Mouse (Mus musculus): ENCODE measurements at regions not wholly inside any gene's neighbourhood (a gene's known extent, or its start where the extent isn't known, plus 50 kb on each side); places are given as distances from the start of the nearest gene placed in this dataset.

DNA sequence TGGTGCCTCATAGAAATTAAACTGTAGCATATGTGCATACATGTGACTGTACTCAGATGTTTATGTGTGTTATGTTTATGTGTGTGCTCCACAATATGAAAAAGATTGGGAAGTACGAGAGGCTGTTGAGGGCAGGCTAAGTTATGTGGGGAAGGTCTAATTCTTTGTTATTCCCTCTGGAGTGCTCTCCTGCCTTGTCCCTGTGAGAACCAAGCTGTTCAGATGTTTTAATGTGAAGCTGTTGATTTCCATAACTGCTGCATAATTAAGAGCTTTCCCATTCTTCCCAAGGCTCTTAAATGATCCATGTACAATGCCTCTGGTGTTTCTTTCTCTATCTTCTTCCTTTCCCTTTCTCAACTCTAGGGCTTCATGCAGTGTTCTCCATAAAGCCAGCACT lies 202.7 kb upstream of the Xrcc4 start:
- no peak for DNase-seq (ENCODE audit: low spot score)

DNA sequence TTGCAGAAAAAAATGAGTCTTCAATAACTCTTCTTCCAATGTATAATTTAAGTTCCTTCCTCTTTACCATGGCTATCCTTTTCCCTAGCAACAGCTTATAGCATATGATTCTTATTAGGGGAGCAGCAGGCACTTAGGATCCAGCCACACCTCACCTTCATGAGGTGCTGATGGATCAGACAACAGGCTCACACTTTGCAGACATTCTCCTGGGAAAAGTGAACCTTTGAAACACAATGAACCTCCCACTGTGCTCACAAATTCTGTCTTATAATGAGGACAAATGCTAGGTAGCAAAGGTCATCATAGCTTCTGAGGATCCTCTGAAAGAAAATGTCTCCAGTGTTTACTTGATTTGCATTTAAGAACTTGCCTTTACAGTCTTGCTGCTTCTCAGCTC lies 191.6 kb upstream of the Xrcc4 start:
- no peak for DNase-seq (ENCODE audit: low spot score)

DNA sequence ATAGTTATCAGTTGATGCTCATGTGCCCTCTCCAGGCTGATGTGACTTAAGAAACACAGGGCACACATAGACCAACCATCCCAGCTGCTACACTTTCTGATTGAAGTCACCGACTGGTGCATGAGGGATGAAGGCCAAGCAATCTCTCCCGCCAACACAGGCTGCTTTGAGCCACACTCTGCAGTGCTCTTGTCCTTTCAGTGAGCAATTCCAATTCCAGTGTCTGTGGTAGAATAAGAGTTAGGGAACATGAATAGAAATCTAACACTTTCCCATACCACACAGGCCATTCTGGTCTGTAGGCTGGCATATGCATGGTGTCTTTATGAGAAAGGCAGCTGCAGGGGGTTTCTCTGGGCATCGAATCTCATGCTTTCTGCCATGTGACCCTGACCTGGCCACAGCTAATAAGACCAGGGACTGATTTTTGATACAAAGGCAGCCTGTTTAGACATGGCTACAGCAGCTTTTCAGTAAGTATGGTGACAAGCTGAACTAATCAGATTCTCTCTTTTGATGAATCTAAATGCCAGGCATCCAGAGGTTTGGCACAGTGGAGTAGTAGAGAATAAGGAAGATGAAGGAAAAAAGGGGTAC lies 190.5 kb upstream of the Xrcc4 start:
- DNase-seq (ENCODE audit: low spot score) = no peak

DNA sequence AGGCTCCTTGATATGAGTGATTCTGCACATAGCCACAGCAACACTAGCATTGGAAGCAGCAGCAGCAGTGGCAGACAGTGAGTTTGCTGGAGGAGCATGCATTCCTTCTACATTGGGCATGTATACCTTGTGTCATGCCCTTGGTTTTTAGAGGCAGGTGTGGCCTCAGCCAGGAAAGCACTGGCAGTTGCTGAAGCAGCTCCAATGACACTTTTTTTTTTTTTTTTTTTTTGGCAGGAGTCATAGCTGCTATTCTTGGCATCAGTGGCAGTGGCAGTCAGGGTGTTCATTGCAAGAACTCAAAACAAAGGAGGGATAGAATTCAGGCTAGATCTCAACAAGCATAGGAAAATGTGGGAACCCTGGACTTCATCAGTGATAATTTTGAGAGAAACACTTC lies 189.9 kb upstream of the Xrcc4 start:
- no peak for DNase-seq (ENCODE audit: low spot score)

DNA sequence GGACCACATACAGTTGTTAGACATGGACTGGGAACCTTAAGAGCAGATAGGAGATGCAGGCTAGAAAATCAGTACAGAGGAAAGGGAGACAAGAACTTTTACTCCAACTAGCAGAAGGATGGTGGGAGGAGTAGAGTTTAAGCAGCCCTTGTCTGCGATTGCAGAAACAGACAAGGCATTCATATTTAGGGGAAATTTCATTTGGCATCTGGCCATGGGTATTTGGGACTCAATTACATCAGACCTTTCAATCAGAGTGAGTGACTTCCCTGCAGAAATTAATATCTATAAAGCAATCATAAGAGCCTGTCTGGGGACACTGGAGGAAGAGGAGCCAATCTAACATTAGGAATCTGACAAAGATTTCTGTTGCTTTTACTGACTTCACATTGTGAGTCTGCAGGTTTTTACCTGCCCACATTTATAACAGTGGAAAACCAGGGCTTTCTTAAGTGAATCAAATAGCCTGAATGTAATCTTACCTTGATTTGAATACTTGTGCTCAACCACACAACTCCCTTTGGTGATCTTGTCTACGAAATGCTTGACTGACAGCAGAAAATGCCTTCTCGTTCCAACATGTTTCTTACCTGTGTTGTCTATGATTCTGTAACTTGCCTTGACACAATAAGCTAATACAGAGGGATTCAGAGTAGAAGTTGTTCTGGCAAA lies 169.8 kb upstream of the Xrcc4 start:
- no peak for DNase-seq (ENCODE audit: low spot score)

DNA sequence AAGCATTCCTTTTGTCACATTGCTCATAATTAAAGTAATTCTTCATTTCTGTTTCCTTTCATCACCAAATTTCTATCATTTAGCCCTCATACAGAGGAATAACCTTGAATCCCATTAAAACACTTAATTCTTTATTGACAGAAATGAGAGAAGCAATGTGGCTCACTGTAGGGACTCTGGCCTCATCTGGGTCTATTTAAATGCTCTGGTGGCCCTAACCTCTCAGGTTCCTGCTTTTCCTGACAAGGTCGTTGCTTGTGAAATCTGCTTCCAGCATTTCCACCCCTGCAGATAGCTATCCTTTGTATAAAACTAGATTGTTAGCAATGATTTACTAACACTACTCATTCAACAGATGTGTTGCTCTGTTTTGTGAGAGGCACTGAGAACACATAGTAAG lies 163.6 kb upstream of the Xrcc4 start:
- no peak for DNase-seq (ENCODE audit: low spot score)

DNA sequence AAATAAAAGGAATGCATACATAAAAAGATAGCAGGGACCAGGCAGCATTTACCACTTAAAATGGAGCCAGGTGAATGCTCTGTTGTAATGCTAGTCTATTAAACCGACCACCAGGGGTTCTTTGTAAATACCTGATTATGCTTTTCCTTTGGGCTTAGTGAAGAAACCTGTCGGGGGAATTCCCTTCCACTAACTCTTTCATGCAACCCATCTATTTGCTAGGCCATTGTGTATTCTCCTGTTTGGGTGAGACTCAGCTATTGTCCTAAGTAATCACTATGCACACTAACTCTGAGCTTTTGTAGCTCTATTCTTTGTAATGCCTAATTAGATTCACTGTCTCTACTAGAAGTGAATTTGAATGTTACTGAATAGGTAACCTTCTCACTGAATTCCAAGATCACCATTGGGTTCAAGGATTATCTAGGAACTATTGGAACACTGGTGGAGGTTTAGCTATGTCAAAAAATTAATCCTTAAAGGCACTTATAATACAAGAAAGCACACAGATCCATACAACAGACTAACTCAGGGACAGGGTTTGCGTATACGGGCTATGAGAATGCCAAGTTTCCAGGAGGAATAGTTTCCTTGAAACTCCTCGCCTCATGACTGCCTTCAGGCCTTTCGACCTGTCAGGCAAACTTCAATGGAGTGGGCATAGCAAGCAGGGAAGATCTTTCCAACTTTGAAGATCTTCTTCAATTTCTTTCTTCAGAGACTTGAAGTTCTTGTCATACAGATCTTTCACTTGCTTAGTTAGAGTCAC lies 156.8 kb upstream of the Xrcc4 start:
- no peak for DNase-seq (ENCODE audit: low spot score)

DNA sequence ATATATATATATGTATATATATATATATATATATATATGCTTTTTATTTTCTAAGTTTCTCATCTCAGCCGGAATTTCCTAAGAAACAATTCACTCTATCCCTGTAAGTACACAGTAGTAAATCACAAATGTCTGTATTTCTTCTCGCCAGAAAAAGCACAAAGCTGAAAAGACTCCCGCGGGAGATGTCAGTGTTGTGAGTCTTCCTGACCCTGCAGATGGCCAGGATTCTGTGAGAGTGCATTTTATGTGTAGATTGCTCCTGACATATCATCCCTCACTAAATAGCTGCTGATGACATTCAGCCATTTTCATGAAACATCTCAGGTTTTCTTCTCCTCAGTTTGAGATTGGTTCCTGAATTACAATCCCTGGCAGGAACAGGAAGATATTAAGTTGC lies 148.9 kb upstream of the Xrcc4 start:
- no peak for DNase-seq (ENCODE audit: low spot score)

DNA sequence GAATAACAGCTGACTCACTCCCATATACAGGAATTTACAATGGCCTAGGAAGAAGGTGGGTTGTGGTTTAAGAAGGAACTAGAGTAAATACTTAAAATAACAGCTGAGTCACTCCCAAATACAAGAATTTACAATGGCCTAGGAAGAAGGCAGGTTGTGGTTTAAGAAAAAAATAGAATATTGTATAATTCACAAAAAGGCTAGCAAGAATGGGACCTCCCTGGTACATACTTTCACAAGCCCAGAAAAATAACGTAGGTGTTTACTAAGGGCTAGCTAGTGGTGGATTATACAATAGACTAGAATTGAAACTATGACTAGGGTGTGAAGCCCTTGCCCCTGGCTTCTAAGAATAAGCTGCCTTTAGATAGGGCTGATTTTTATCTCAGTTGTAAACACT lies 144.6 kb upstream of the Xrcc4 start:
- DNase-seq (ENCODE audit: low spot score) = no peak

DNA sequence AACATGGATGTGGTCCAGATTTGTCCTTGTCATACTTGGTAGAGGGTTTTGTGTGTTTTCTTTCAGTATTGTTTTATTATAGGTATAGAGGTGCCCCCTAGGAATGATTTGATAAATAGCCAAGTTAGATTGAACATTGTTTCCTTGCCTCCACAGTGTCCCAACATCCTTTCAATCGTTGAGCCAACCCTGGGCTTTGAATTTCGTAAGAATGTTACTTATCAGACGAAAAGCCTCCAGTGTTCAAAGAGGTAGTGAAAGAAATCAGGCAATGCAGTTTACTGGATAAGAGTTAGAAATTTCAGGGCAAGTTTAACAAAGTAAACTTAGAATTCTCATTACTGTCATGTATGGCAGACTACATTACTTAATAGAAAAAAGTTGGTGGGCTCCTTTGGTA lies 144.2 kb upstream of the Xrcc4 start:
- DNase-seq (ENCODE audit: low spot score) = no peak

DNA sequence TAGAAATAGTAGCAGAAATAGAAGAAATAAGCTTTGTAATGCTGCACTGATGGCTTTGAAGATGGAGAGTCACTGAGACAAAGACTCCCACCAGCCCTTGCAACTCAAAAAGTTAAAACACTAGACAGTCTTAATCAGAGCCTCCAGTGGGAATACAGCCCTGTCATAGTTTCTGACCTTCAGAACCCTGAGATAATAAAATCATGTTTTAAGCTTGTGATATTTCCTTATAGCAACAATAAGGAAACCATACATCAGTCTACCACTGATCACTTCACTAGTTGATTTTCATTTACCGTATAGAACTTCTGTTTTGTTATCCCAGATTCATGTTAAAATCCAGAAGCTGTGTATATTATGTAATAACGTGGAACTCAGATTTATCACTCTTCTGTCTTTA lies 139.7 kb upstream of the Xrcc4 start:
- no peak for DNase-seq (ENCODE audit: low spot score)

DNA sequence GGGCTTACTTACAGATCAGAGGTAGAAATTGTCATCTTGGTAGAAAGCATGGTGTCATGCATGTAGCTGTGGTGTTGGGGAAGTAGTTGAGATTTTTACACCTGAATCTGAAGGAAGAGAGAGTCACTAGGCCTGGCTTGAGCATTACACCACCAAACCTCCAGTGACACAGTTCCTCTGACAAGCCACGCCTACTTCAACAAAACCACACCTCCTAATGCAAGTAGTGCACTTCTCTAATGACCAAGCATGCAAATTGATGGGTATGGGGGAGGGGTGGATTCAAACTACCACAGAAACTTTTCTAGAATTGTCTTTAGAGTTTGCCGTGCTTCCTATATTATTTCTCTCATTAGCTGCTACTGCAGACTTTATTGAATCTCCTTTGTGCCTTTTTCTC lies 136.8 kb upstream of the Xrcc4 start:
- DNase-seq (ENCODE audit: low spot score) = no peak

DNA sequence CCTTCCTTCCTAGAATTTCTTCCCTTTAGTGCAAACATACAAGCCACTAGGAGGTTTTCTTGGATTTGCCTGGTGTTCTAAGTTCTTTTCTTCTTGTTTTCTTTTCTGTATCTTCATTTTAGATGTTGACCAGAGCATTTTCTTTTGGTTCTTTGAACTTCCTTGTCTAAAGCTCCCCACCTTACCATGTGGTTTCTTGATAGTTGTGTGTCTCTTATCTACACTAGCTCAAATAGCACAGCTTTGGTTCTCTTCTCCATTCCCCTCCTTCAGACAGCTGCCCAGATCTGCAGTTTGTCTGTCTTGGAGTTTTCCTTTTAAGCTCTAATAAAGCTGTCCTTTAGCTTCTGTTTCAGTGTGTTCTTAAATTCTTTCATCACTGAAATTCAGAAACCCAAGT lies 123.0 kb upstream of the Xrcc4 start:
- no peak for DNase-seq (ENCODE audit: low spot score)

DNA sequence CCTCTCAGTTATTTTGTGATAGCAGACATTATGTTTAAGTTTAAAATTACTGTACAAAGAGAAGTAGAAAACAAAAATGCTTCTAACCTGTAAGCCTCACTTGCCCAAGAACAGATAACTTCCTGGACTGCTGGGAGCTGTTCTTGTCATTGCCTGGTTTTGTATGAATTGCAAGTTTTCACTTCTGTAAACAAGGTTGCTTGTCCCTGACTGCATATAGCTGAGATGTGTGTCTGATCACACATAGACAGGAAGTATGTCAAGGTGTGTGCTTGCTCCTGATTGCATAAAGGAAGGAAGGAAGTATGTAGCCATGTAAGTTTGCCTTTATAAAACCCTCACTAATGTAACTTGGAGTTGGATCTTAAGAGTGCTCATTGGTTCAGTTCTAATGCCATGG lies 118.5 kb upstream of the Xrcc4 start:
- no peak for DNase-seq (ENCODE audit: low spot score)

Measured in testis, postnatal 14 days (tissue).